Mouse (Mus musculus): ENCODE results near the gene Urgcp.

- TF ChIP-seq CTCF (IDR thresholded peaks at IDR 0.05; ENCODE audit: control insufficient read depth, insufficient read depth, low read length) (no peak), POLR2A (IDR thresholded peaks at IDR 0.05; ENCODE audit: borderline replicate concordance, control insufficient read depth, low read depth, low read length) (no peak)
These were observed 432 bp upstream of the Urgcp start for GRCm38 (mm10) chr11:5762633-5762982.

All from bone marrow, adult 2 months (tissue).